Mouse (Mus musculus) brown adipose tissue, adult 24 weeks (tissue): Measurements from ENCODE around the gene Atg4a-ps. TPM values are rescaled to one million over a fixed set of nuclear protein-coding genes. Genes with fewer than 3 reads are reported as not detected.

Source experiments
- H3K27ac ChIP-seq: fragments of 200-500 bp; replicated peaks from 2 replicates; pipeline ENCODE4 v1.5.1; 2012; ENCODE audit warnings: low read depth, mild to moderate bottlenecking, low read length
- H3K4me1 ChIP-seq: fragments of 200-500 bp; 2 replicates; pipeline ENCODE4 v1.6.1; 2012; ENCODE audit warnings: low read length, mixed read lengths; ENCODE audit not compliant: control insufficient read depth, insufficient read depth, insufficient read length
- H3K4me3 ChIP-seq: fragments of 200-500 bp; 2 replicates; pipeline ENCODE4 v1.5.1; 2012; ENCODE audit warnings: low read depth, mild to moderate bottlenecking, low read length, moderate library complexity; ENCODE audit not compliant: insufficient read depth
- polyA plus RNA-seq: library from polyadenylated mRNA; stranded (reverse); fragments of >200 nt; gene quantifications from 2 replicates; pipeline ENCODE4 v1.2.4, GENCODE M21; 2012; ENCODE audit not compliant: missing spikeins, insufficient read depth, insufficient read length

Gene Atg4a-ps
- polyA plus RNA-seq, 1 experiment, result 4.2 TPM

DNA sequence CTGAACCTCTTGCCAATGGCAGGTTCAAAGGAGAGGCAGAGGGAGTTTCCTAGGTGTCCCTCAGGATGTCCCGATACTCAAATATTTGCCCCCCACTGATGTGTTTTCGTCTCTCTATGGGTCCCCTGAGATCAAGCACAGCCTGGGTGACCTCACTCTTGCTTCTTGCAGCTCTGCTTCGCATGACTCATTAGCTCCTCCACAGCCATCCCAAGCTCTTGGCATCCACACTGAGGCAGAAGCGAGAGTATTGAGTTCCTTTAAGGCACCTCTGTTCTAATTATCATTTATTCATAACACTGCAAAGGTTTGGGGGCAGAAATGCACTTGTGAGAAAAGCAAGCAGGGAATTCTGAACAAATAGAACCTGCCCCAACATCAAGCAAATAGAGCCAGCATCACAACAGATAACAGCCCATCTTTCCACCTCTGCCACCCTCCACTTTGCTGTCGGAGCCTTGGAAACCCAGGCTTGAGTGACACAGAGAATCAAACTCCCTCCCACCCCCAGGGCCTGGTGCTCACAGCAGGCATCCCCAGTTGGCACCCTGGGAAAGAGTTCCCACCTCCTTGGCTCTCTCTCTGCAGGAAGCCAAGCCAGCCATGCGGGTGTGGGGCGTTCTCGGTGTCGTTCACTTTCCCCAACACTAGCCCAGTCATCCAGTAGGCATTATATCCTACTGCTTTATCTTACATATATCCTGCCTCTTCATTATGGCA is 33.1 kb downstream of the Atg4a-ps start:
- H3K4me3 ChIP-seq, result no peak overlapping the region
- H3K4me1 ChIP-seq, result no peaks in the 10 kb centered on the region
- no peak overlapping the region for H3K27ac ChIP-seq

DNA sequence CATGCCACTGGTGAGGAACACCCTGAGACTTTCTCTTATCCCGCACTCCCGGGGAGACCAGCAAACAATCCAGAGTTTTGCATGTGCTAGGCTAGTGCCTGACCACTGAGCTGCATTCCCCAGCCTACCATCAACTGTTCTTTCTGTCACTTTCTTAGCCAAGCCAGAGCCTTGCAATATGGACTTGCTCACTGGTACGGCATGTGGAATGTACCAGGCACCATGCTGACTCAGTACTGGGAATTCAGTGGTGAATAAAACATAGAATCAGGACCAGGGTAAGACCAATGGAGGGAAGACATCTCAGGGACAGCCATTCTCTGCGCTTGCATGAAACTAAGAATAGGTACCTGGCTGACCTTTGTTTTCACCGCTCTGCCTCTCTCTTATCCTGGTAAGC is 35.6 kb downstream of the Atg4a-ps start:
- H3K27ac ChIP-seq, result no peak overlapping the region
- no peaks in the 10 kb centered on the region for H3K4me1 ChIP-seq
- H3K4me3 ChIP-seq, result no peak overlapping the region

DNA sequence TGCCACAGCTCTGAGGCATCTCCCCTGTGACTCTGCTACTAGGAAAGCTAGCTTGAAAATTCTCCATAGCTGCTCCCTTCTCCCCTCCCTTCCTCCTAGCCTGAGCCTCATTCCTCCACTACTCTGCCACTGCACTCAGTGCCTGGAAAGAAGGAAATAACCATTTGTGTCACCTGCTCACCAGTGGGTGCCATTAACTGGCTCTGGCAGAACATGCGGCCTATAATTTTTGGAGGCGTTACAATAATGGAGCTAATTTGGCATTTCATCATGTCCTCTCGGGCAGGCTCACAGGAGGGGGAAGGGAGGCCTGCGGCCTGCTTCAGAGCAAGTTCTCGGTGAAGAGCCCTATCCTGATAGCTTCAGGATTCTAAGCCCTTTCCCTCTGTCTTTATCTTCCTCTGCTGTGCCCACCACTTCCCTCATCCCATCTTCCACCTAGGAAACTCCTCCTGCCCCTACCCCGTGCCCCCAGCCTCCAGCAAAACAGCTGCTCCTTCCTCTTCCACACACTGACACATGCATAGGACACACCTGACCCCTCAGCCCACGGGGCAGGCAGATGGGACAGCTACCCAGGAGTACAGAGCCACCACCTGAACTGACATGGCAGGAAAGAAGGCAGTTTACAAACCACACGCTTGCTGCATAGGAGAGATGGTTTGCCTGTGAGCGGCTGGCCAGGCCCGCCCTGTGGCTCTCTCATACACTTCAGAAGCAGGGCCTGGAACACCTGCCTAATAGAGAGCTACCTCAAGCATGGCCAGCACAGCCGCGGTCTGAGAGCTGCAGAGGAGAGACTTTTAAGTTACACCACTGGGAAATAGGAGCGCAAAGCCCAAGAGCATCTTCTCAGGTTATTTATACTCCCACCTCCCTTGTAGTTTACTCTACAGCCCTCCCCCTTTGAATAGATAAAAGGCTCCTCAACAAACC is 38.9 kb downstream of the Atg4a-ps start:
- no peak overlapping the region for H3K27ac ChIP-seq
- no peak overlapping the region for H3K4me3 ChIP-seq
- H3K4me1 ChIP-seq, result no peaks in the 10 kb centered on the region

DNA sequence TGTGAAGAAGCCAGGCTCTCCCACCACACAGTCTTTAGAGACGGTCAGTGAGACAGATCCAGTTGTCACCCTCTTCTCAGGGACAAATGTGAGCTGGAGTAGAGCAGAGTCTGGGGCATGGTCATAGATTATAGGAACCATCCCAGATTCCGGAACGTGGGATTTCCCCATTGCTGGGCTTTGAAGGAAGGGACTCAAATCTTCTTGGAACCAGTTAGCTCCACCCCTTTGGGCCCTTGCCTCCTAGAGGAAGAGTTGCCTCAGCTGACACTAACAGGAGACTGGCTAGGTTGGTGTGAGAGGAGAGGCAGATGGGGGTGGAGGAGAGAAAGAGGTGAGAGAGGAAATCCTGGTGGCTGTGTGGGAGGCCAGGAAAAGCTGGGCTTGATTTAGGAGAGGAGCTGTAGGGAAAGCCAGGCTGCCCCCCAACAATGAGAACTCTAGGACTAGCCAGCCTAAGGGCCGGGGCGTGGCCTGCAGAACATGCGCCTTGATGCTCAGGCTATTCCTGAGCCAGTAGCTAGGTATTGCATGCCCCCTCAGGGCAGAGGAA is 39.7 kb downstream of the Atg4a-ps start:
- no peak overlapping the region for H3K4me3 ChIP-seq
- no peak overlapping the region for H3K27ac ChIP-seq
- no peaks in the 10 kb centered on the region for H3K4me1 ChIP-seq

DNA sequence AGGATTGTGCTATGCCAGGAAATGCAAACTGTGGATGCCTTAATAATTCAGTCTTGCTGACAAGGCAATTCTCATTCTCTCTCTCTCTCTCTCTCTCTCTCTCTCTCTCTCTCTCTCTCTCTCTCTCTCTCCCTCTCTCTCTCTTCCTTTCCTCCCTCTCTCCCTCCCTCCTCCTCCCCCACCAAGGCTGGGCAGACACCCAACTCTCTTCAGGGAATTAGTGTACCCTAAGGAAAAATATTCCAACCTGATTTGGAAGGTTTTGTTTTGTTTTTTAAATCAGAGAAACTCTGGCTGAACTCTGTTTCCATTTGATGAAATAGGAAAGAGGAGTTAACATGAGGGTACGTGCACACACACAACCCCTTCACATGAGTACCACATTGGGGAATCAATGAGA is 44.3 kb downstream of the Atg4a-ps start:
- H3K4me3 ChIP-seq, result no peak overlapping the region
- no peak overlapping the region for H3K27ac ChIP-seq
- H3K4me1 ChIP-seq, result no peaks in the 10 kb centered on the region

DNA sequence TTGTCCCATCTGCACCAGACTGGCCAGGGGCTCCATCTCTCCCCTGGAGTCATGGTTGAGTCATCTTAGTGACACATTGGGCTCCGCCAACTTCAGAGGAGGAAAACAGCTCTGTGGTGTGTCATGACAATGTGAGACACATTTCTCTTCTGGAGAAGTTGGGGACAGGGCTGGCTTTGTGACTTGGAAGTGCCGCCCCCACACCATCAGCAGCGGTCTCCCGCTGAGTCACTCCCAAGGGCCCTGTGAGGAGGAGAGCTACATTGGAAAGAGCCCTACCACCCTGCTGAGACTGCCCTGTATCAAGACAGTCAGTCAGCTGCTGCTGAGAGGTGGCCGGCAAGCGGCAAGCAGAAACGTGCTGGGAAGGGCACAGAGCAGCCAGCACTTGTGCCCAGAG is 44.9 kb downstream of the Atg4a-ps start:
- no peaks in the 10 kb centered on the region for H3K4me1 ChIP-seq
- no peak overlapping the region for H3K27ac ChIP-seq
- no peak overlapping the region for H3K4me3 ChIP-seq

DNA sequence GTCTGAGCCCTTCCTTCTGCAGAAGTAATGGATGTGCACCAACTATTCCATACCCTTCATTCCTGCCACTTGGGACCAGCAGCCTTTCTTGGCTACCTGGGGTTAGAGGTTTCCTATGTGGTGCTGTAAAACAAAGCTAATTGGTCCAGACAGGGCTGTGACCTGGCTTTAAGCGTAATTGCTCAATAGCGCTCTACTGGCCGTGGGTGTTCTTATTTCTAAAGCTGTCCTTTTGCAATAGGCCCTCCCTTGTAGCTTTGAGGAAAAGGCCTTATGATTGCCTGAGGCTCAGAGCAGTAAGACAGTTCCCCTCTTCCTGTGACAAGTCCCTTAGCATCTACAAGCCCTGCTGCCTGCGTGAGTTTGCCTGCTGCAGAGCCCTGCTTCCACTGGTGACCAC is 48.3 kb downstream of the Atg4a-ps start:
- Histone ChIP-seq H3K4me3 (no peak overlapping the region), H3K4me1 (peaks cover 7% of the 10 kb centered on the region), H3K27ac (no peak overlapping the region)

DNA sequence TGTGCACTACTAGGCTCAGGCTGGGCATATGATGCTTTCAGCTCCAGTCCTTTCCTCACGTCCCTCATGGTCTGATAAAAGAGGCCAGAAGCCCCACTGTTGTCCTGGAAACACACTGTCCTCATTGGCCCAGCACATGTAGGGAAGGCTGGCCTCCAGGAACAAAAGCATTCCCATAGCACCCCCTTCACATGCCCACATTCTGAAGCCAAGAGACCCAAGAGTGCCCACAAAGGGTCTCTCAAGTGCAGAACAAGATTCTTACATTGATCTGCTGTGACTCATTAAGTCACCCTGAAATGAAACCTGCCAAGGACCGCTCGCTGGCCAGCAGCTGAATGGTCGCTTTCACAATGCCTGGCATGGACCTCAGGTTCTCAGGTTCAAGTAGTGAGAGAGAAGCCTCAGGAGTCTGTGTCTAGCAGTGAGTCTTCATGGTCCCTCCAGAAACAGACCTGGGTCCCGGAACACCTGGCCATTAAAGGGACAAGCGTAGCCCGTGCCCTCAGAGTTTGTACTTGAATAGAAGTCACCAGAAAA is 50.5 kb downstream of the Atg4a-ps start:
- H3K4me1 ChIP-seq, result peaks cover 7% of the 10 kb centered on the region
- H3K4me3 ChIP-seq, result no peak overlapping the region
- no peak overlapping the region for H3K27ac ChIP-seq

Other genes starting within 250 kb of the Atg4a-ps start
- not detected in 2 replicates for gene Syt6, start 70.8 kb downstream of the Atg4a-ps start, polyA plus RNA-seq
- 1.3 and 2.5 TPM in 2 replicates for gene Olfml3, start 91.9 kb upstream of the Atg4a-ps start, polyA plus RNA-seq
- gene Gm10964, start 93.3 kb upstream of the Atg4a-ps start, polyA plus RNA-seq, result not detected in 2 replicates
- 48.2 and 54.0 TPM in 2 replicates for gene Hipk1, start 145.5 kb upstream of the Atg4a-ps start, polyA plus RNA-seq
- 6.9 and 8.4 TPM in 2 replicates for gene Dclre1b, start 163.4 kb upstream of the Atg4a-ps start, polyA plus RNA-seq
- gene Ap4b1, start 163.5 kb upstream of the Atg4a-ps start, polyA plus RNA-seq, result 8.6 and 10.6 TPM in 2 replicates
- gene Gm43064, start 163.5 kb upstream of the Atg4a-ps start, polyA plus RNA-seq, result not detected in 2 replicates
- not detected in 2 replicates for gene Bcl2l15, start 186.5 kb upstream of the Atg4a-ps start, polyA plus RNA-seq
- 0.67 and 1.9 TPM in 2 replicates for gene Ptpn22, start 213.7 kb upstream of the Atg4a-ps start, polyA plus RNA-seq